Mouse (Mus musculus) brain, embryonic 18.5 days (tissue): ENCODE data around the gene Gcn1l1.

ENCODE experiments used
- DNase-seq: peaks from one replicate; pipeline ENCODE4 v3.0.0-alpha.2; 2012; ENCODE audit warnings: low read depth, low spot score

The Gcn1l1 gene

GRCm38 (mm10) chr5:115656677-115657076 is 91.6 kb downstream of the Gcn1l1 start:
- DNase-seq: no peak

DNA sequence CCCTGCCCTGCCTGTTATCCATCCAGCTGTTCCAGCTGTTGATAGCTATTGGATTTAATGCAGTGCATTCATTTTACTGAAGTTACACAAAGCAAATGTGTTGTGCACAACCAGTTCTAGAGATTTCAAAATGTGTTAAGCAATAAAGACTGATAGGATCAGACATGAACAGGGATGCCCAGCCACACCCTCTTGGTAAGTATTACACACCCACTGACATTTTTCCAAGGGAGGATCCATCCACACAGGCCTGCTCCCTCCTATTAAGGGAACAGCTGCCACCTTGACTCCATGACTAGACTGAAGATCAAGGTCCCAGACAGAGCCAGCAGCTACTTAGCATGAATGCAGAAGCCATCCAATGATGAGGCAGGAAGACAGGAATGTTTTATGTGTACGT is 92.2 kb downstream of the Gcn1l1 start:
- no peak for DNase-seq

GRCm38 (mm10) chr5:115658352-115658751 is 93.3 kb downstream of the Gcn1l1 start:
- DNase-seq: no peak

DNA sequence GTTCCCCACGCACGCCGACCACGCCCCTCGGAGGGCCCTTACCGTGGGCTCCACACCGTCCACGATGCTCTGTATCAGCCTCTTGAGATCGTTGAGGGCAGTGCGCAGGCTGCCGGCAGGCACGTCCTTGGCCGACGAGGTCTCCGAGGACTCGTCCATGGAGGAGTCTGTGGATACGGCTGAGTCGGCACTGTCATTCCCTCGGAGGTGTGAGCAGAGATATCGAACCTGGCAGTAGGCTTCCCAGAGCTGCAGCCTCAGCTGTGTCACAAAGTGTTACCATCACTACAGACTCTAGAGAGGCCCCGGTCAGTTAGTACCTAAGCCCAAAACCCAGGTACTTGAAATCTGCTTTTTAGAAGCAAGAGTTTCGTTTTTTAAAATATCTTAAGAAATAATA is 97.6 kb downstream of the Gcn1l1 start:
- no peak for DNase-seq

- DNase-seq: no peak
Observed at GRCm38 (mm10) chr5:115666366-115667065, 101.5 kb downstream of the Gcn1l1 start.

GRCm38 (mm10) chr5:115667210-115667609 is 102.2 kb downstream of the Gcn1l1 start:
- no peak for DNase-seq

GRCm38 (mm10) chr5:115667894-115668293 is 102.8 kb downstream of the Gcn1l1 start:
- DNase-seq: no peak

DNA sequence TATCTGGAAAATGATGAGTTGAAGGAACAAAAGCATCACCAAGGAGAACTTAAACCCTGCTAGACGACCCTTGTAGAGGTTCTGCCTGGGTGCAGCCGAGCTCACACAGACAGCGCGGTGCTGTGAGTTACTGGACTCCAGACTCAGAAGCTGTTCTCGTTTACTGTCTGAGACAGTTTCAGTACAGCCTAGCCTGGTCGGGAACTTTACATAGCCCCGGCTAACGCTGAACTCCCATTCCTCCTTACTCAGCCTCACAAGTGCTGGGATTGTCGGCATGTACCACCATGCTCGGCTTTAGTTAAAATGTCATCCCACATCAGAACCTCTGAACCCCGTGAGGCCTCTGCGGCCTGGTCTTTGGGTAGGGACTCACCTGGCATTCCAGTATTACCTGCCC is 103.9 kb downstream of the Gcn1l1 start:
- no peak for DNase-seq

GRCm38 (mm10) chr5:115669974-115670373 is 104.9 kb downstream of the Gcn1l1 start:
- DNase-seq: no peak

DNA sequence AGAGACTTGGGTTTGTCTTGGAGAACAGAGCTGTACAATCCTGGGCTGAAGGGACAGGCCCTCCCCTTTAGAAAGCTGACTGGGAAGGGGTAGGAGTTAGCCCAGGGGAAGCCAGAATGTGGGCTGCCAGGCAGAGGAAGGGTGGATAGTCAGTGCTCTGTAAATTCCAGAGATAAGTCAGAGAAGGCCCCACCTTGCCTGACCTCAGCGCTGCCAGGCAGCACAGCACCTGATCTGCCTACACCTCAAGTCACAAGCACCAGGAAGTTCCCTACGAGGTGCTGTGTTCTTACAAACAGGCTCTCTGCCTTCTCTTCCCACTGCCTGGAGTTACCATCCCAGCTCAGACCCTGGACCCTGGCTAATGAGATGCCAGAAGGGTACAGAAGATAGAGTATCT is 105.4 kb downstream of the Gcn1l1 start:
- DNase-seq: no peak

DNA sequence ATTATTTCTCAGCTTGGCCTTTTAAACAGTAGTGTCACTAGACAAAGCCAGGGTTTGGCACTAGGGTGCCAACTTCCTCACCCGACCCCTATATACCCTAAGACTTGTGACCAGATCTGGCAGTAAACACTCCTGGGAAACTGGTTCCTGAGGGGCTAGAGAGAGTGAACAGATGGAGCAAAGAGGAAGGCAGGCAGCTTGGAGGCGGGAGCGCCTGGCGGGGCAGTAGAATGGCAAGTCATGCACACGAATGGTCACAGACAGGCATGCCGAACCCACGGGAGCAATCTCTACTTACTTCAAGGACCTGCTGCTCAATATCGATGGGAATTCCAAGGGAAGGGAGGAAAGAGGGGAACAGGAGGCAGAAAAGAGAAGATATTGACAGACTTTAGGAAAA is 106.8 kb downstream of the Gcn1l1 start:
- no peak for DNase-seq
